Comparison of ENCODE assay signal across 8 mouse cellular contexts in genomic region chr3:138442612-138443464, GRCm38 (mm10). TPM values are rescaled to one million over a fixed set of nuclear protein-coding genes. Genes with fewer than 3 reads are reported as not detected.
A peak's percentile ranks its signal among the peaks of the same experiment; 100 is the strongest.
DNase-seq lines count a peak whose midpoint lies in the region; ATAC-seq lines count a peak whose summit lies in the region.

Gene Adh5, plus strand, starts transcription at chr3:138443093.

- H3K4me3 ChIP-seq in heart, embryonic 13.5 days: peak within 1 kb of the TSS; percentile 95
- H3K4me3 ChIP-seq in liver, embryonic 12.5 days: peak within 1 kb of the TSS; percentile 88
- H3K4me3 ChIP-seq in stomach, embryonic 15.5 days (replicated peaks): peak within 1 kb of the TSS; percentile 96

- peak; percentile 95 for DNase-seq in CD4-positive helper T cell, adult 2 months (ENCODE audit: low read depth, low spot score)
- peak; percentile 86 for DNase-seq in brain, embryonic 18.5 days (ENCODE audit: low read depth, low spot score)
- DNase-seq in kidney, postnatal 10 days: peak; percentile 95
- DNase-seq in natural killer cell, adult 2 months (ENCODE audit: low spot score in 2 of 2): peak; percentile 90 to 91

- peak; percentile 99 for ATAC-seq in erythroid progenitor cell, adult 5-6 weeks (replicated peaks; ENCODE audit: low FRiP score, poor library complexity, severe bottlenecking)
- peak; percentile 100 for ATAC-seq in heart, embryonic 13.5 days (ENCODE audit: extremely low read depth, insufficient number of reproducible peaks, low FRiP score, low TSS enrichment)
- peak; percentile 99 for ATAC-seq in liver, embryonic 12.5 days
- peak; percentile 99 for ATAC-seq in stomach, embryonic 15.5 days (ENCODE audit: insufficient read depth, low FRiP score, low read depth)

- H3K4me1 ChIP-seq in heart, embryonic 13.5 days: peaks cover 19% of the 10 kb centered on the region
- H3K4me1 ChIP-seq in liver, embryonic 12.5 days: peaks cover 15% of the 10 kb centered on the region
- H3K4me1 ChIP-seq in stomach, embryonic 15.5 days: peaks cover 9% of the 10 kb centered on the region

- under 1% methylated on average over 82 of the region's 86 CpGs for WGBS in heart, embryonic 13.5 days
- under 1% methylated on average over 86 of the region's 86 CpGs for WGBS in liver, embryonic 12.5 days (ENCODE audit: insufficient replicate concordance)
- under 1% methylated on average over 85 of the region's 86 CpGs for WGBS in stomach, embryonic 15.5 days

- H3K27ac ChIP-seq in heart, embryonic 13.5 days (replicated peaks): peak within 1 kb of the TSS; percentile 91
- H3K27ac ChIP-seq in liver, embryonic 12.5 days: peak within 1 kb of the TSS; percentile 74
- H3K27ac ChIP-seq in stomach, embryonic 15.5 days: peak within 1 kb of the TSS; percentile 85

- H3K9me3 ChIP-seq in heart, embryonic 13.5 days: no peaks in the 10 kb centered on the region
- H3K9me3 ChIP-seq in liver, embryonic 12.5 days (replicated peaks): no peaks in the 10 kb centered on the region
- H3K9me3 ChIP-seq in stomach, embryonic 15.5 days: no peaks in the 10 kb centered on the region

- H3K36me3 ChIP-seq in heart, embryonic 13.5 days: peaks cover 30% of the 10 kb centered on the region
- peaks cover 28% of the 10 kb centered on the region for H3K36me3 ChIP-seq in liver, embryonic 12.5 days
- H3K36me3 ChIP-seq in stomach, embryonic 15.5 days: 0 out of 2 replicates have a peak, but pooled peaks cover 8% of the 10 kb centered on the region

- peak within 1 kb of the TSS; percentile 98 for H3K9ac ChIP-seq in heart, embryonic 13.5 days
- peak within 1 kb of the TSS; percentile 86 for H3K9ac ChIP-seq in liver, embryonic 12.5 days
- H3K9ac ChIP-seq in stomach, embryonic 15.5 days: peak within 1 kb of the TSS; percentile 70

- H3K4me2 ChIP-seq in heart, embryonic 13.5 days: peak within 1 kb of the TSS; percentile 93
- H3K4me2 ChIP-seq in liver, embryonic 12.5 days: peak within 1 kb of the TSS; percentile 95
- H3K4me2 ChIP-seq in stomach, embryonic 15.5 days: peak within 1 kb of the TSS; percentile 86

- H3K27me3 ChIP-seq in heart, embryonic 13.5 days (replicated peaks): no peaks in the 10 kb centered on the region
- H3K27me3 ChIP-seq in liver, embryonic 12.5 days (replicated peaks): no peaks in the 10 kb centered on the region
- H3K27me3 ChIP-seq in stomach, embryonic 15.5 days (replicated peaks): no peaks in the 10 kb centered on the region

RNA-seq across cellular contexts. Expression of gene Adh5, which starts in this region (rescaled TPM):
- total RNA-seq in erythroid progenitor cell, adult 5-6 weeks (2015; ENCODE audit: low replicate concordance): 15.1 and 28.5 TPM in 2 replicates
- total RNA-seq in erythroid progenitor cell, adult 5-6 weeks (2017; ENCODE audit: low replicate concordance): 12.1 and 19.9 TPM in 2 replicates
- polyA plus RNA-seq in heart, embryonic 13.5 days (2015; fragmentation: Nextera tagmentation; extraction: Ambion mirVana): 146 and 161 TPM in 2 replicates
- 96.7 and 98.9 TPM in 2 replicates for polyA plus RNA-seq in liver, embryonic 12.5 days (2016; fragmentation: Nextera tagmentation; extraction: Ambion mirVana)
- 181 and 197 TPM in 2 replicates for polyA plus RNA-seq in stomach, embryonic 15.5 days (2015; fragmentation: Nextera tagmentation; extraction: Ambion mirVana)

Comparison
In these comparisons a context has a peak if more than half of its experiments do, and no peak if none do; other contexts are left out.
1. Peak in every context shown above with its lines: DNase-seq, ATAC-seq, H3K4me3 ChIP-seq and H3K27ac ChIP-seq.